Mouse (Mus musculus) left cerebral cortex, postnatal 4 days (tissue): ENCODE measurements around the gene Kndc1. TPM values are rescaled to one million over a fixed set of nuclear protein-coding genes. Genes with fewer than 3 reads are reported as not detected.

ENCODE experiments used
- DNase-seq: peaks from one replicate; pipeline ENCODE4 v3.0.0-alpha.2; 2022
- intact Hi-C: fragments of 180-260 bp; cut with DNase I; formaldehyde crosslinking; loops from one replicate; pipeline ENCODE4 v1.15.1; 2025
- total RNA-seq, 2 experiments: library from RNA; stranded (reverse); gene quantifications; 2 replicates each; pipeline ENCODE4 v1.2.3; 2021

Gene Kndc1
- total RNA-seq, 2 experiments from 2014 or later, result 36.2 to 45.3 TPM

- no peak for DNase-seq
These were observed 7.5 kb downstream of the Kndc1 start for GRCm38 (mm10) chr7:139901981-139902380.

GRCm38 (mm10) chr7:139905261-139905660 lies 10.8 kb downstream of the Kndc1 start:
- intact Hi-C loops, result no loop called here
- no peak for DNase-seq

More at GRCm38 (mm10) chr7:139901981-139902380, 7.5 kb downstream of the Kndc1 start:
- intact Hi-C loops, result no loop called here

GRCm38 (mm10) chr7:139905661-139906060 lies 11.2 kb downstream of the Kndc1 start:
- DNase-seq, result peak; percentile 44
- intact Hi-C loops, result no loop called here

GRCm38 (mm10) chr7:139908176-139908575 lies 13.7 kb downstream of the Kndc1 start:
- DNase-seq, result peak; percentile 33
- intact Hi-C loops, result no loop called here

- intact Hi-C loops, result no loop called here
- DNase-seq, result no peak
These were observed 15.0 kb downstream of the Kndc1 start for GRCm38 (mm10) chr7:139909469-139909868.

- no peak for DNase-seq
- intact Hi-C loops, result no loop called here
These were observed 15.8 kb downstream of the Kndc1 start for GRCm38 (mm10) chr7:139910204-139910835.

- no peak for DNase-seq
- intact Hi-C loops, result no loop called here
These were observed 19.9 kb downstream of the Kndc1 start for GRCm38 (mm10) chr7:139914141-139915047.

GRCm38 (mm10) chr7:139915646-139916257 lies 21.3 kb downstream of the Kndc1 start:
- intact Hi-C loops, result no loop called here
- DNase-seq, result no peak

GRCm38 (mm10) chr7:139916345-139916744 lies 21.8 kb downstream of the Kndc1 start:
- intact Hi-C loops, result no loop called here
- no peak for DNase-seq

GRCm38 (mm10) chr7:139918262-139918661 lies 23.8 kb downstream of the Kndc1 start:
- DNase-seq, result no peak

GRCm38 (mm10) chr7:139930732-139931131 lies 36.2 kb downstream of the Kndc1 start:
- peak; percentile 72 for DNase-seq
- intact Hi-C loops, result no loop called here

More at GRCm38 (mm10) chr7:139918262-139918661, 23.8 kb downstream of the Kndc1 start:
- intact Hi-C loops, result no loop called here

GRCm38 (mm10) chr7:139936705-139937104 lies 42.2 kb downstream of the Kndc1 start:
- no peak for DNase-seq
- intact Hi-C loops, result no loop called here

- DNase-seq, result no peak
- intact Hi-C loops, result no loop called here
These were observed 42.6 kb downstream of the Kndc1 start for GRCm38 (mm10) chr7:139937138-139937537.

GRCm38 (mm10) chr7:139937810-139938209 lies 43.3 kb downstream of the Kndc1 start:
- intact Hi-C loops, result no loop called here
- no peak for DNase-seq

- intact Hi-C loops, result no loop called here
- no peak for DNase-seq
These were observed 46.1 kb downstream of the Kndc1 start for GRCm38 (mm10) chr7:139940476-139941209.

GRCm38 (mm10) chr7:139943674-139944281 lies 49.3 kb downstream of the Kndc1 start, which contains the start of gene Utf1:
TSS of gene Utf1 (plus strand) at chr7:139943789.
- peak; percentile 15 for DNase-seq
- intact Hi-C loops, result no loop called here

GRCm38 (mm10) chr7:139944291-139945240 lies 50.1 kb downstream of the Kndc1 start:
- no peak for DNase-seq
- intact Hi-C loops, result no loop called here

- intact Hi-C loops, result no loop called here
- DNase-seq, result no peak
These were observed 51.0 kb downstream of the Kndc1 start for GRCm38 (mm10) chr7:139945516-139945915.

- DNase-seq, result no peak
- intact Hi-C loops, result no loop called here
These were observed 51.5 kb downstream of the Kndc1 start for GRCm38 (mm10) chr7:139946032-139946431.
